Mouse (Mus musculus) gastrocnemius, adult 2 months (tissue): ENCODE measurements around the gene Rap1b. TPM values are rescaled to one million over a fixed set of nuclear protein-coding genes. Genes with fewer than 3 reads are reported as not detected.

Source experiments
- DNase-seq: peaks from one replicate; pipeline ENCODE4 v3.0.0; 2022
- H3K27ac ChIP-seq: fragments of 200-600 bp; 2 replicates; pipeline ENCODE4 v1.8.1; 2022; ENCODE audit warnings: mild to moderate bottlenecking
- H3K4me3 ChIP-seq: fragments of 200-600 bp; 2 replicates; pipeline ENCODE4 v1.8.1; 2022; ENCODE audit warnings: mild to moderate bottlenecking, moderate library complexity
- CTCF ChIP-seq: fragments of 200-600 bp; IDR thresholded peaks from 2 replicates; pipeline ENCODE4 v1.8.1; 2022; ENCODE audit warnings: antibody characterized with exemption, mild to moderate bottlenecking, moderate library complexity
- intact Hi-C: fragments of 180-260 bp; cut with DNase I; formaldehyde crosslinking; loops from one replicate; pipeline ENCODE4 v1.15.1; 2025
- total RNA-seq, 2 experiments: library from RNA; stranded (reverse); gene quantifications; 2 replicates each; pipeline ENCODE4 v1.2.3; 2021

Gene Rap1b
- total RNA-seq, 2 experiments from 2014 or later = 18.6 to 26.4 TPM

DNA sequence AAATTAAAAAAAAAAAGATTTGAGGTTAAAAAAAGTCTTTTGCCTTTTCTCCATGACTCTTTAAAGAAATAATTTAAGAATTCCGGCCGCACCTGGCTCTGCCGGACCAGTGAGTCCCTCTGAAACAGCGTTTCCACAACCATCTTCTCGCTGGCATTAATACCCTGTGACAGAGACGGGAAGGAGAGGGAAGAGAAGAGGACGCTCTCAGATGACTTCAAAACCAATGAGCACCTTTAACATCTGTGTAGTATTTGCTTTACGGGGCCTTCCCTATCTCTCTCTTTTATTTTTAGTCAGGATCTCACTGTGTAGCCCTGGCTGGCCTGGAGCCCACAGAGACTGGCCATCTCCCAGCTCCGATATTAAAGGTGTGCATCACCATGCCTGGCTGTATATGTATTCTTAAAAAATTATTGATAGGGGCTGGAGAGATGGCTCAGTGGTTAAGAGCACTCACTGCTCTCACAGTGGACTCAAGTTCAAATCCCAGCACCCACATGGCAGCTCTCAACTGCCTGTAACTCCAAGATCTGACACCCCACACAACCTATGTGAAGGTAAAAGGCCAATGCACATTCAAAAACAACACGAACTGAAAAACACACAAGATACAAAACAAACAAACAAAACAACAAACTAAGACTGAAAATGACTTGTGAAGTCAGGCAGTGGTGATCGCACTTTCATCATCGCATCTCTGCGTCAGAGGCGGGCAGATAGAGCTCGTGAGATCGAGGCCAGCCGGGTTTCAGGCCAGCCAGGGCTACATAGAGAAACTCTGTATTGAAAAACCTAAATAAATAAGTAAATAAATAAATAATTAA lies 68.1 kb downstream of the Rap1b start:
- no peak for DNase-seq
- intact Hi-C loops = no loop called here
- no peak overlapping the region for H3K4me3 ChIP-seq

DNA sequence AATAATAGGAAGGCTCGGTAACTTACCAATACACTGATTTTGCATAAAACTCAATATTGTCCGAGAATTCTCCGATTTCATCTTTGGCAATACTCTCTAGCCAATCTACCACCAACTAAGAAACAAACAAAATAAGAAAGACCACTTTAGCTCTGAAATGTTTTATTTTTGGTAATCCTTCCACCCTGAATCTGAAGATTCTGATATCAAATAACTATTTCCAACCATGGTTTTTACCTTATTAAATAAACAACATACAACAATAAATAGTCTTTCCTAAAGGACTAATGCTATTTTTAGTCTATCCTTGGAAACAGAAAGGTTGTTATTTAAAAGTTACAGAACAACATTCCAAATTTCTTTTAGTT lies 68.7 kb downstream of the Rap1b start:
- intact Hi-C loops = no loop called here
- H3K4me3 ChIP-seq = no peak overlapping the region
- no peak for DNase-seq
- no peak for TF ChIP-seq CTCF
- no peak overlapping the region for H3K27ac ChIP-seq

More for the DNA sequence above, 68.1 kb downstream of the Rap1b start:
- H3K27ac ChIP-seq = no peak overlapping the region
- no peak for TF ChIP-seq CTCF

DNA sequence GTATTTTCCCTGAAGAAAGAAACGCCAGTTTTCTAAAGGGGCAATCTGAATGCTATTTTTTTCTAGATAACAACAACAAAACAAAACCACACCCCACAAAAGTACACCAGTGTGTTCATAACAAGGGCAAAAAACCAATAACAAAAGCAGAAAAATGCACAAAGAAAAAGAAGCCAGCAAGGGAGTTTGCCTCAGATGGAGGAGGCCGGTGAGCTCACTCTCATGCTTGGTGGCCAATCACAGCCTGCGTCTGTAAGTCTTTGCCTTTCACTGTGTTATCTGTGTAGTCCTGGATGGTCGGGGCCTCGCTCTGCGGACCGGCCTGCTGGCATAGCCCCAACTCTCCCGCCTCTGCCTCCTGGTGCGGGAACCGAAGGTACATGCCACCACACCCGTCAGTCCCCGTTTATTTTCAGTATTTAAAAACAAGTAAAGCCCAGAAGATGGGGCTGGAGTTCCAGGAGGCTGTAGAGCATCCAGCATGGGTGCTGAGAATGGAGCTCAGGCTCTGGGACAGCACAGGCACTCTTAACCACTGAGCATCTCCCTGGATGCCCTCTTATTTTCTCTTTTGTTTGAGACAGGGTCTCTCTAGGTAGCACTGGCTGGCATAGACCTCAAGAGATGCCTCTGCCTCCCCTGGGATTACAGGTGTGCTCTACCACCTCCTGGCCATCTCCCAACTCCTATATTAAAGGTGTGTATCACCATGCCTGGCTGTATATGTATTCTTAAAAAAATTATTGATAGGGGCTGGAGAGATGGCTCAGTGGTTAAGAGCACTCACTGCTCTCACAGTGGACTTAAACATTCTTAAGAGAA lies 69.3 kb downstream of the Rap1b start:
- Histone ChIP-seq H3K27ac (no peak overlapping the region), H3K4me3 (no peak overlapping the region)
- intact Hi-C loops = no loop called here
- no peak for DNase-seq
- TF ChIP-seq CTCF = no peak

- no peak for TF ChIP-seq CTCF
- Histone ChIP-seq H3K4me3 (no peak overlapping the region), H3K27ac (no peak overlapping the region)
- intact Hi-C loops = no loop called here
- no peak for DNase-seq
Observed at GRCm38 (mm10) chr10:117775401-117776144, 70.3 kb downstream of the Rap1b start.

GRCm38 (mm10) chr10:117774817-117775120 lies 71.1 kb downstream of the Rap1b start:
- intact Hi-C loops = no loop called here
- H3K4me3 ChIP-seq = no peak overlapping the region
- TF ChIP-seq CTCF = no peak
- DNase-seq = no peak
- no peak overlapping the region for H3K27ac ChIP-seq

DNA sequence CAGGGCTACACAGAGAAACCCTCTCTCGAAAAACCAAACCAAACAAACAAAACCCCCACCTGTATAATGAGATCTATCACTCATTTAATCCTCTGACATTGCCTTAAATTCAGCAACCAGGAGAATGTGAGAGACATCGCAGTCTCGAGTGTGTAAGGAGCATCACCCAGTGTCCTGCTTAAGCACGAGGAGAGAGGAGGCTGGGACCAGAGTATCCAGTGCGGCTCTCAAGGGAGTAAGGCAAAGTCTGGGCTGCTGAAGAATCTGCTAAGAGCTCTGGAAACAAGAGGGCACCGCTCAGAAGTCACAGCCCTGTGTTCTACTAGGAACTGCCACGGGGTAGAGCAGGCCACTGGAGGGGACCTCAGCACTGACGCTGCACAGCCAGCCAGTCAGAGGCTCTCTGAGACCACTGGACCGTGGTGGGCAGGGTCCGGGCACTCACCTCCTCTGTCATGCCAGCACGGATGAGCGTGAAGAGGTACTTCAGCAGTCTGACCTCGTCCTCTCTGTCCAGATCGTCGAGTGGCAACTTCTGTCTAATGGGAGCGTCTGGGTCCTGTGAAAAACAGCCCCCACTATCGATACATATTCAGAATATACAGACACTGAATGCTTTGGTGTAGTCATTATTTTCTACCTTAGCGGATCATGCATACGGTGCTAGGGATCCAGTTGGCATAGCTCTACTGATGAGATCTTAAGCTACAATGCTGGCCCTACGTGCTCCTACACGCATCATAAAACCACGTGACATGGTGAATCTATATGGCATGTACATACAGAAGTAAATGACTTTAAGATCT lies 71.6 kb downstream of the Rap1b start:
- intact Hi-C loops = no loop called here
- Histone ChIP-seq H3K4me3 (no peak overlapping the region), H3K27ac (no peak overlapping the region)
- no peak for TF ChIP-seq CTCF
- no peak for DNase-seq

DNA sequence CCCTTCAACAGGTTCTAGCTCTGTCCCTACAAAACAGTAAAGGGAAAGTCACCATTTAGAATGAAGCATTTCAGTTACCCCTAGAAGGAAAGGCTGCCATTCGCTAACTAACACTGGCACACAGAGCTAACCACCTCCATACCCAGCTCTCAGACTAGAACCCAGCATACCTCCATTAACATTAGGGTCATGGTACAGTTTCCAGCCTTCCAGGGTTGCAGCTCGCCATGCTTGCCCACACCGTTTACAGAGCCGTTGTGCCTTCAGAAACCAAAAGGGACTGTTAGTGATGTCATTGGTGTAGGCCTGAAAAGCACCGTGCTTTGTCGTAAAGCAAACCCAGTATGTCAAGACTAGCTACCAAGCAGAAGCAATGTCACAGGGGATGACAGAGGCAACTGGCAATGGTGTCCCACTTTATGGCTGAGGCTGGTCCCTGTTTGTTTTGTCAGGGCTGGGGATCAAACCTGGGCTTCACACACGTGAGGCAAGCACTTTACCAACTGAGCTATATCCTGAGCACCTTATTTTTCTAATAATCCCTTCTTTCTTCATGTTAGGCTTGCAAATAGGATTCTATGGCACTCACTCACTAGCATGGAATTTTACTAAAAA lies 72.6 kb downstream of the Rap1b start:
- no peak overlapping the region for H3K27ac ChIP-seq
- TF ChIP-seq CTCF = no peak
- no peak for DNase-seq
- no peak overlapping the region for H3K4me3 ChIP-seq
- intact Hi-C loops = no loop called here

- no peak for DNase-seq
- no peak for TF ChIP-seq CTCF
- Histone ChIP-seq H3K27ac (no peak overlapping the region), H3K4me3 (no peak overlapping the region)
- intact Hi-C loops = no loop called here
Observed at GRCm38 (mm10) chr10:117772364-117773105, 73.3 kb downstream of the Rap1b start.

DNA sequence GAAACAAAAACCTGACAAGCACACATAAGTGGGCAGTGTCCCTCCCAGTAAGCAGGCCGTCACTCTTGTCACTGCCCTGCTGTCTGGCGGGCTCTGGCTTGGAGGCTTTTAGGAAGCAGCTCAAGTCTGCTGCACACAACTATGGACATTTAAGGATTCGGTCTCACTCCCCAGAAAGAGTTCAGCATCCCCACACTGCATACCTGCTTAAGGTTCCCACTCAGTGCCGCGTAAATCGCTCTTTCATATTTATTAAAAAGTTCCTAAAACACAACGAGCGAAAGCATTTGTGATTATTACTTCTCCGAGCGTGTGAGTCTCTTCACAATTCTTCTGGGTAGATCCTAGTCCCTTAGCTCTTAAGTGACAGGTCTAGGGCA lies 74.7 kb downstream of the Rap1b start:
- Histone ChIP-seq H3K4me3 (no peak overlapping the region), H3K27ac (no peak overlapping the region)
- no peak for TF ChIP-seq CTCF
- intact Hi-C loops = no loop called here
- DNase-seq = no peak

DNA sequence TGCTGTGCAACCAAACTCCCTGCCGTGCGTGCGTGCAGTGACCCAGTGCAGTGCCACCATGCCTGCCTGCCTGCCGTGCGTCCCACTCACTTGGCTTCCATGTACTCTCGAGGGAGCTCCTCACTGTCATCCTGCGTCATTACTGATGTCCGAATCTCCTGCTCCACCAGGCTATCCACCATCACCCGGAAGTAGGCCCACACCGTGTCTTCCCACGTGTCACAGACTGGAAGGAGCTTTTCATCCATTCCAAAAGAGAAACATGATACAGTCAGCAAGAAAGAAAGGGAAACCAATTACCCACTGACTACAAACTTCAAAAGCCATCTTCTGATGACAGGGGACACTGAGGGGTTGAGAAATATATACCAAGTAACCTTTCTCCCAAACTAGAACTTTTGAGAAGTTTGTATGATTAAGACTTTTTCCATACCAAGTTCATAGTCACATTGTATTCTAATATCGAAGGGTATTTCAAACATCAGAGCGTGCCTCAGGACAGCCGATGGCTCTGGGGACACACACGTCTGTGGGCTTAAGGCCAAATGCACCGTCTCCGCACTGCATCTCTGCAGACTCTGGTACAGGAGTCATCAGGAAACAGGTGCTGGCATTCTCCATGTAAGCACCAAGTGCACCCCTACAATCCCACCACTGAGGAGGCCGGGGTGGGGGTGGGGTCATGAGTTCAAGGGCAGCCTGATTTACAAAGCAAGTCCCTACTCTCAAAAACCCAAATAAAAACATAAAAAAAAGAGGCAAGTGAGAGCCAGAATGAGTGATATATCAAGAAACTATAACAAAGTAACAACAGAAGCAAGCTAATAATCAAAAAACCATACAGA lies 75.3 kb downstream of the Rap1b start:
- Histone ChIP-seq H3K27ac (no peak overlapping the region), H3K4me3 (no peak overlapping the region)
- TF ChIP-seq CTCF = no peak
- intact Hi-C loops = no loop called here
- no peak for DNase-seq
